Mouse (Mus musculus) myocyte (in vitro differentiated cells): ENCODE measurements around the gene Specc1l.

Experiments
- E2F4 ChIP-seq: IDR thresholded peaks from one replicate; pipeline ENCODE4 v1.6.1; 2011; ENCODE audit warnings: mild to moderate bottlenecking, control low read depth, moderate library complexity; ENCODE audit not compliant: insufficient read depth
- POLR2A ChIP-seq: IDR thresholded peaks from one replicate; pipeline ENCODE4 v1.6.1; 2011; ENCODE audit warnings: low read depth, mild to moderate bottlenecking, control low read depth, moderate library complexity; ENCODE audit not compliant: insufficient read length
- TCF12 ChIP-seq: IDR thresholded peaks from one replicate; pipeline ENCODE4 v1.6.1; 2011; ENCODE audit warnings: mild to moderate bottlenecking, control low read depth; ENCODE audit not compliant: poor library complexity, insufficient read depth, severe bottlenecking
- USF1 ChIP-seq: IDR thresholded peaks from one replicate; pipeline ENCODE4 v1.6.1; 2011; ENCODE audit warnings: low read depth, mild to moderate bottlenecking, control low read depth, moderate library complexity

GRCm38 (mm10) chr10:75227381-75227780 is 15.5 kb downstream of the Specc1l start:
- TF ChIP-seq POLR2A (no peak), TCF12 (no peak), E2F4 (no peak), USF1 (no peak)
